Mouse (Mus musculus) myocyte (in vitro differentiated cells): Measurements from ENCODE around the gene Jade1.

ENCODE experiments used
- E2F4 ChIP-seq: IDR thresholded peaks from one replicate; pipeline ENCODE4 v1.6.1; 2011; ENCODE audit warnings: mild to moderate bottlenecking, control low read depth, moderate library complexity; ENCODE audit not compliant: insufficient read depth
- MYOD1 ChIP-seq, 3 experiments: IDR thresholded peaks; one replicate each; pipeline ENCODE4 v1.6.1; 2011; ENCODE audit warnings: control low read depth in 2 of 3, low read depth in 2 of 3, mild to moderate bottlenecking in 2 of 3, moderate library complexity in 1 of 3; ENCODE audit not compliant: insufficient read length in 2 of 3, control insufficient read depth in 1 of 3
- POLR2A ChIP-seq: IDR thresholded peaks from one replicate; pipeline ENCODE4 v1.6.1; 2011; ENCODE audit warnings: low read depth, mild to moderate bottlenecking, control low read depth, moderate library complexity; ENCODE audit not compliant: insufficient read length
- TCF12 ChIP-seq: IDR thresholded peaks from one replicate; pipeline ENCODE4 v1.6.1; 2011; ENCODE audit warnings: mild to moderate bottlenecking, control low read depth; ENCODE audit not compliant: poor library complexity, insufficient read depth, severe bottlenecking
- USF1 ChIP-seq: IDR thresholded peaks from one replicate; pipeline ENCODE4 v1.6.1; 2011; ENCODE audit warnings: low read depth, mild to moderate bottlenecking, control low read depth, moderate library complexity

DNA sequence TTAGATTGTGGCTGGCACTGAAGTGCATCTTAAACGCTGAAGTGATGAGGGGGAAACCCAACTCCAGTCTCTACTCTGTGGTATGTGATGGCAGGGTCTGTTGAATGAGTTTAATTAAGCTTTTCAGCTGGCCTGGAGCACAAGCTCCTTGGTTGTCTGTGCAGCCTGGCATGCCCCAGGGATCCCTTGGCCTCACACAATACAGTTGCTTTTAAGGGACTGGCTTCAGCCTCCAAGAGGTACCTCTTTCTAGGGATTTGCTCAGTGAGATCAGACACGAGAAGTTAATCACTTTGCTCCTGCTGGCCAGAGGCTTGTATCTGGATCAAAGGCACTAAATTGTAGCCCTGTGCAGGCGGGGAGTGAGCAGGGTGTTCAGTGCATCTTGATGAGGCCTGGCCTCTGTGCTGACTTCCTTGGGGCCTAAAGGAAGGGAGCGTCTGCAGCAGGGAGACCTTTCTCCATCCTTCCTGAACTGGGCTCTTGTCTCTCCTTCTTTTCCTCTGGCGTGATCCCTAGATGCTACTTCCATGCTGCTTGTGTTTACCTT, 48.0 kb downstream of the Jade1 start:
- TF ChIP-seq POLR2A (no peak), E2F4 (no peak), USF1 (no peak), TCF12 (no peak), MYOD1 (IDR thresholded peaks at IDR 0.05; ENCODE audit: control insufficient read depth in 1 of 3, insufficient read length in 2 of 3, low read depth in 2 of 3) (no peak)
